Mouse (Mus musculus) testis, adult 2 months (tissue): ENCODE data around the gene Ldlrad1.

Experiments used
- CTCF ChIP-seq: fragments of 200-500 bp; IDR thresholded peaks from 2 replicates; pipeline ENCODE4 v1.5.1; 2012; ENCODE audit warnings: low read depth, mild to moderate bottlenecking, inconsistent platforms, low read length, moderate library complexity; ENCODE audit not compliant: control insufficient read depth, insufficient read depth, insufficient replicate concordance
- POLR2A ChIP-seq: fragments of 200-500 bp; IDR thresholded peaks from 2 replicates; pipeline ENCODE4 v1.6.1; 2012; ENCODE audit warnings: low read depth, mild to moderate bottlenecking, inconsistent platforms, low read length, moderate library complexity; ENCODE audit not compliant: control insufficient read depth

GRCm38 (mm10) chr4:107182796-107183195, 26.2 kb upstream of the Ldlrad1 start:
- TF ChIP-seq POLR2A (no peak), CTCF (no peak)
